Mouse (Mus musculus): ENCODE results near the gene Tarsl2.
A peak's percentile ranks its signal among the peaks of the same experiment; 100 is the strongest.

Gene Tarsl2

DNA sequence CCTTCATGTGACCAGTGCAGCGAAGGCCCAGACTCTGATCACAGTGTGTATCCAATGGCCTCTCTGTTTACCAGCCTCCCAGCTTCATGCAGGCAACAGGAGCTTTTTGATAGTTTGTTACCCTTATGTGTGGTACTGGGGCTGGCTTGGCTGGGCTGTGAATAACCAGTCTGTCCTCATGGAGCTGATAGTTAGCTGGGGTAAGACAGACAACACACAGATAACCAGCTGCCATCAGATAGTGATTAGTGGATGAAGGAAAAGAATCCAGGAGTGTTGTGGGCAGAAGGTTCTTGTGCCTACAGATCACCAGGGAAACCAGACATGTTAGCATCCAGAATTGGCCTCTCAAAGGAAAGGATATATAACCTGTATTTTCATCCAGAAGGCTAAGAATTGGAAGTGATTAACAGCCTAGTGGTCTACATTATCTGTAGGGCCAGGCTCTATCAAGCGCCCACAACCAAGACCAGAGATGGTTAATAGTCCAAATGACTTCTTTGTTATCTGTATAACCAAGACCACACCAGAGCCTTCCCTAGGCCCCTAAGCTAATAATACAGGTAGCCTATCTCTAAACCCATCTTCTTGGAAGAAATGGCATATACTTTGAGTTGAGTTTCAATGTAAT, 12.9 kb downstream of the Tarsl2 start:
- no peak for DNase-seq (ENCODE audit: low spot score in 2 of 2)

GRCm38 (mm10) chr7:65663225-65663790, 18.6 kb downstream of the Tarsl2 start:
- no peak for DNase-seq (ENCODE audit: low spot score in 2 of 2)

DNA sequence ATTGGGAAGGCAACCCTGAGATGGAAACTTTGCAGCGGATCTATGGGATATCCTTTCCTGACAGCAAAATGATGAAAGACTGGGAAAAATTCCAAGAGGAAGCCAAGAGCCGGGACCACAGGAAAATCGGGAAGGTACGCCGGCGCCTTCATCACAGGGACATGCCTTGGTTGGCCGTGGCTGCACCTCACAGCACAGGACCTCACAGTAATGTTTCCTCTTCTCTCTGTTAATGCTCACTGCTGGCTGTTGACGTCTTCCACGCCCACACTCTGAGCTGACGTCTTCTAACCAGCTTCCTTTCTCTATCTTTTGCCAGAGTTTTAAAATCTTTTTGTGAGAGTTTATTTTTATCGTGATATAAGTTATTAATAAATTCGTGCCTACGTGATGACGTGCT, 19.2 kb downstream of the Tarsl2 start:
- no peak for DNase-seq (ENCODE audit: low spot score in 2 of 2)

DNA sequence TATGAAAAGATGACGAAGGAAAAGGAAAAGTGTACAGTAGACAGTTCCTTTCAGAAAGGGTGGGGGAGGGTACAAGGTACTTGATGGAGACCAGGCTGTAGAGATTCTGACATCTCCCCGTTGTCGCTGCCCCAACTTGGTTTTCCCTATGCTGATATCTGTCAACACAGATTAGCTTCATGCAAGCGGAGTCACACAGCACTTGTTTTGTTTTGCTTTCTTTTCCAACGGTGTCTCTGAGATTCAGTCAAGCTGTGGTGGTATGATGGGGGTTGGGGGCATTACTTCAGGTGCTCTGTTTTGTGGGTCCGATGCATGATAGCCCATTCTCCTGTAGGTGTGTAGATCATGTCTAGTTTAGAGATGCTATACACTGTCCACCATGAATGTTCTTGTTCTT, 22.8 kb downstream of the Tarsl2 start:
- no peak for DNase-seq (ENCODE audit: low spot score in 2 of 2)

GRCm38 (mm10) chr7:65678050-65678449, 33.4 kb downstream of the Tarsl2 start:
- DNase-seq (ENCODE audit: low spot score in 2 of 2), result no peak

DNA sequence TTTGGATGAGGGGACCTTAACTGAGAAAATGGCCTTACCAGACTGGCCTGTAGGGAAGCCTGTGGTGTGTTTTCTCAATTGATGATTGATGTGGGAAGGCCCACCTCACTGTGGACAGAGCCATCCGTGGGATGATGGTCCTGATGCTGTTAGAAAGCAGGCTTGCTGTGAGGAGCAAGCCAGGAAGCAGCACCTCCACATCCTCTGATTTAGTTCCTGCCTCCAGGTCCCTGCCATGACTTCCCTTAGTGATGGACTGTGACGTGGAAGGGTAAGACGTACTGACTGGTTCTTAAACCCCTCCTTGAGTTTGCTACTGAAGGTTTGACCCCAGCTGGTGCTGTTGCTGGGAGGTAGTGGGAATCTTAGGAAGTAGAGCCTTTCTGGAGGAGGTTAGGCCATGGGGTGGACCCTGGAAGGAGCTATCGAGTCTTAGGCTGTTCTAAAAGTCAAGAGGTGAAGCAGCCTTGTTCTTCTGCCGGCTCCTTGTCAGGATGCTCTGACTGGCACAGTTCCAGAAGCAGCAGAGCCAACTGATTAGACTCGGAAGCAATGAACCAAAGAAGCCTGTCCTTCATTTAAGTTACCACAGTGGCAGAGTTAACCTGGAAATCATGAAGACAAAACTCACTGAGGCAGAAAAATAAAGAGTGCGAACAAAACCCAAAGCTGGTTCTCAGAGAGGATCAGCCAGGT, 34.4 kb downstream of the Tarsl2 start:
- DNase-seq (ENCODE audit: low spot score in 2 of 2), result no peak

GRCm38 (mm10) chr7:65681166-65681565, 36.5 kb downstream of the Tarsl2 start:
- no peak for DNase-seq (ENCODE audit: low spot score in 2 of 2)

- no peak for DNase-seq (ENCODE audit: low spot score in 2 of 2)
Measured at GRCm38 (mm10) chr7:65684256-65684835, 39.6 kb downstream of the Tarsl2 start.

DNA sequence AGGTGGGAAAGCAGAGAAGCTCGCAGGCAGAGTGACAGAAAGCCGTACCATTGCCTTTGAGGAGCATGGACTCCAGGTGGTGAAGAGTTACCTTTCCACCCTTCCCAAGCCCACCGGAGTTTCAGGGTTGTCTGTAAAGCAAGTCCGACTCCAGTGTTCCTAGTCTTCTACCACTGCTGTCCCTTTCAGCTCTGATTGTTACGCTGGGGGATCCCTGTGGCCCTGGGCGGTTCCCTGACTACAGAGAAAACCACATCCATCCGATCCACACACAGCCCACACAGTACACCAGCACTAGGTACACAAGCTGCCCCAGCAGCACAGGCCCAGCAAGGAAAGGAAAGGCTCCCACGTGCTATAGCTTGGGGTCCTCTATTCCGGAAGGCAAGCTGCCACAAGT, 42.0 kb downstream of the Tarsl2 start:
- DNase-seq (ENCODE audit: low spot score in 2 of 2), result no peak

DNA sequence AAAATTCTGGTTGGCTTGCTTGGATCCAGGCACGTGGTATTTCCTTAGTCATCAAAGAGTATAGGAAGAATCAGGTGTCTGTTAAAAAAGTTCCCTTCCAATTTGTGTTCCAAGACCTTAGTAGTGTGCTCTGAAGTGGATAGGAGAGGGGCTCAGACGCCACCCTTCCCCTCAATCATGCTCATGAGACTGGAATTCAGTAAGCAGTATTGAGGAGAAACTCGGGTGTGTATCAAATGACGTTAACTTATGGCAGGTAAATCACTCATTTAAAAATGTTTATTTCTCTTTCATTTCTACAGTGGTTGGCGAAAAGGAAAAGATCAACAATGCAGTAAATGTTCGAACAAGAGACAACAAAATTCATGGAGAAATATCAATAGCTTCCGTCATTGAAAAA, 46.2 kb downstream of the Tarsl2 start, which contains the start of gene Tm2d3:
TSS of gene Tm2d3 (plus strand) at position 301 of the 400 bp plus-strand sequence.
- no peak for DNase-seq (ENCODE audit: low spot score in 2 of 2)

DNA sequence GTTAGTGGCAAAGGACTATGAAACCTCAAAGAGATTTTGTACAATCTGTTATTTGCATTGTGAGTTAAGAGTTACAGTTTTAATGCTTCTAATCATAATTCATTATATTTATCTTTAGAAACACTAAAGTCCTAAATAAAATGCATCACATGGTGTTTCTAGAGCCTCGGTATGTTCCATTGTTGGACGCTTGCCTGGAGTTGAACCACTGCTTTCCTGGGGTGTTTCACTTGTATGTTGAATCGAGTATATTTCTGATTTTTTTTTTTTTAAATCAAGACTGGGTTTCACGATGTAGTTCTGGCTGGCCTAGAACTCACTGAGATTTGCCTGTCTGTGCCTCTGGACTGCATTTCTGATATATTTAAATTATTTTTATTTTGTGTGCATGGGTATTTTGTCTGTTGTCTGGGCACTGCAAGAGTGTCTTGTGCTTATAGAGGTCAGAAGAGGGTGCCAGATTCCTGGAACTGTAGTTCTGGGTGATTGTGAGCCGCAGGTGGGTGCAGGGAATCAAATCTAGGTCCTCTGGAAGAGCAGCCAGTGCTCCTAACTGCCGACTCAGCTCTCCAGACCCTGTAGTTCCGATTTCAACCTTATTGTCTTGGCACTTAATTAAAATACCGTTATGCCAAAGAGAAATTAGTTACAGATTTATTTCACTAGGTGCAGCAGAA, 47.4 kb downstream of the Tarsl2 start:
- no peak for DNase-seq (ENCODE audit: low spot score in 2 of 2)

- DNase-seq (ENCODE audit: low spot score in 2 of 2), result no peak
Measured at GRCm38 (mm10) chr7:65692883-65693282, 48.2 kb downstream of the Tarsl2 start.

DNA sequence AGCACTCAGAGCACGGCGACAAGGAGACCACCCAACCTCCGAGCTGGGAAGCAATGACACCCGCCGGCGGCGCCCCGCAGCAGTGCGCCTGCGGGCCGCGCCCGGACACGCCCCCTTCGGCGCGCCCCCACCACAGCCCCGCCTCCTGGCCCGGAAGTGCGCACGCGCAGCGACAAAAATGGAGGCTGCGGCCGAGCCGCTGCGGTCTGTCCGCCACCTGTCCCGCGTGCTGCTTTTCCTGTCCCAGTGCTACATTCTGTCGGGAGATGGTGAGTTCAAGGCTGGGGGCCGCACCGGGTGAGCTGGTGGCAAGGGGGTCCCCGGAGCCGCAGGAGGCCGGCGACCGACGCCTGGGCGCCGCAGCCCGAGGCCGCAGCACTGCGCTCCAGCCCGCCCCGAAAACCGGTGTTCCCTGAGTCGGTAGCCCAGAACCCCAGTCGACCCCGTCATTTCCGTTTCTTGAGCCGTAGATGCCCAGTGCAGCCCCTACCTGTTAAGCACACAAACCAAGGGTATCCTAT, 48.7 kb downstream of the Tarsl2 start:
- peak; percentile 86 to 94 for DNase-seq (ENCODE audit: low spot score in 2 of 2)

GRCm38 (mm10) chr7:65696450-65696849, 51.8 kb downstream of the Tarsl2 start:
- DNase-seq (ENCODE audit: low spot score in 2 of 2), result no peak

- DNase-seq (ENCODE audit: low spot score in 2 of 2), result no peak
Measured at GRCm38 (mm10) chr7:65702076-65702475, 57.4 kb downstream of the Tarsl2 start.

DNA sequence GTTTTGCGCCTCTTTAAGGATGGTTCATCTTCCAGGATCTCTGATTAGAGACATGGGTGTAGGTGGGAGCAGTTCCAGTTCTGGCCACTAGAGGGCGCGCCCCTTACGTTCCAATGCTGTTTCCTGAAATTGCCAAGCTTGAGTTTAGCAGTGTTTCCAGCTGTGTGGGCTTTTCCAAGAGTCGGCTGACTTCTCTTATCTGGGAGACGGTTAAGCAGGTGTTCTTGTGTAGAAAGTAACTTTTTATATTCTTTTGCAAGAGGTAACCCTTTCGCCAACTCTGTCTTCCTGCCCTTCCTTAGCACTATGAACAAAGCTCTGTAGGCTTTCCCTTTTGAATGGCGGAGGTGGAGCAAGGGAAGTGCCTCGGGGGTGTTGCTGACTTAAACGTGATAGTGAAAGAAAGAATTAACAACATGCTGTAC, 60.1 kb downstream of the Tarsl2 start:
- peak; percentile 57 to 87 for DNase-seq (ENCODE audit: low spot score in 2 of 2)

GRCm38 (mm10) chr7:65708506-65708905, 63.8 kb downstream of the Tarsl2 start:
- DNase-seq (ENCODE audit: low spot score in 2 of 2), result no peak

DNA sequence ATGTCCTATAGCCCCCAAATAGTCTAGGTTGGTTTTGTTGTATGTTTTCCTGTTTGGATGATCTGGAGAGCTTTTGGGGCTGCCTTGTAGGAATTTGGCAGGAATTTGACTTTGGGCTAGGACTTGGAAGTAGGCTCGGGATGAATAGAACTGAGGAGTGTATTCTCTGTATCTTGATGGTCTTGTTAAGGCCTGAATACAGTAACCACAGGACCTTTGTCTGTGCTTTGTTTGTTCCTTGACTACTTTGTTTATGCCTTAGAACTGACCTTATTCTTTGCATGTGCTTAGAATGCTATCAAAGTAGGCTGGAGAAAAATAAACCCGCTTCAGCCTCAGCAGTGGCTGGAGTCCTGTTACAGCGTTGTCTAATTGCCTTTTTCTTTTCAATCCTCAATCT, 65.6 kb downstream of the Tarsl2 start:
- no peak for DNase-seq (ENCODE audit: low spot score in 2 of 2)

- no peak for DNase-seq (ENCODE audit: low spot score in 2 of 2)
Measured at GRCm38 (mm10) chr7:65713782-65714181, 69.1 kb downstream of the Tarsl2 start.

GRCm38 (mm10) chr7:65714304-65714703, 69.6 kb downstream of the Tarsl2 start:
- DNase-seq (ENCODE audit: low spot score in 2 of 2), result no peak

DNA sequence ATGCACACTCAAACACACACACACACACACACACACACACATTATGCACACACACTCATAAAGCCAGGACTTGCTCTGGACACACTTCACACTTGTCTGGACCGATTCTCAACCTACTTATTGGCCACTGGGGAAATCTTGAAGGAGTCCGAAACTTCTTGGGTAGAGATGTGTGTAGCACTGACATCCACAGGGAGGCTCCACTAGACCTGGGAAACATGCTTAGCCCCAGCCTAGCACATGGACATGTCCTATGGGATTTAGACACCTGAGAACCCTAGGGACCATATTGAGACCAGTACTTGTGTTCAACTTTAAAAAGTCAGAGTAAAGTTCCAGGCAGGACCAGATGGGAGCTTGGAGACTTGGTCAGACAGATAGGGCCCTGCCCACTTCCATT, 89.3 kb downstream of the Tarsl2 start:
- DNase-seq (ENCODE audit: low spot score in 2 of 2), result no peak

- DNase-seq (ENCODE audit: low spot score in 2 of 2), result no peak
Measured at GRCm38 (mm10) chr7:65735261-65735660, 90.6 kb downstream of the Tarsl2 start.
